Mouse (Mus musculus) MEL-GATA-1-ER (cell line): ENCODE results near the gene Adamts12.

Source experiments
- DNase-seq: peaks from one replicate; pipeline ENCODE4 v3.0.0-alpha.2; 2012; ENCODE audit warnings: low read depth; ENCODE audit errors: extremely low read depth

Gene Adamts12

GRCm38 (mm10) chr15:11075726-11076361, 11.3 kb downstream of the Adamts12 start:
- no peak for DNase-seq

- no peak for DNase-seq
Observed at GRCm38 (mm10) chr15:11082961-11083569, 18.5 kb downstream of the Adamts12 start.

GRCm38 (mm10) chr15:11083678-11084077, 19.1 kb downstream of the Adamts12 start:
- no peak for DNase-seq

GRCm38 (mm10) chr15:11084241-11084992, 19.8 kb downstream of the Adamts12 start:
- no peak for DNase-seq

GRCm38 (mm10) chr15:11084993-11085365, 20.4 kb downstream of the Adamts12 start:
- DNase-seq: no peak

- DNase-seq: no peak
Observed at GRCm38 (mm10) chr15:11089494-11089893, 24.9 kb downstream of the Adamts12 start.

GRCm38 (mm10) chr15:11095566-11095965, 31.0 kb downstream of the Adamts12 start:
- no peak for DNase-seq

- DNase-seq: no peak
Observed at GRCm38 (mm10) chr15:11097967-11098702, 33.5 kb downstream of the Adamts12 start.

- DNase-seq: no peak
Observed at GRCm38 (mm10) chr15:11098940-11099339, 34.4 kb downstream of the Adamts12 start.

- no peak for DNase-seq
Observed at GRCm38 (mm10) chr15:11100917-11101316, 36.3 kb downstream of the Adamts12 start.

GRCm38 (mm10) chr15:11105101-11105500, 40.5 kb downstream of the Adamts12 start:
- DNase-seq: no peak

GRCm38 (mm10) chr15:11107376-11107775, 42.8 kb downstream of the Adamts12 start:
- no peak for DNase-seq

GRCm38 (mm10) chr15:11114631-11115197, 50.1 kb downstream of the Adamts12 start:
- no peak for DNase-seq

GRCm38 (mm10) chr15:11116303-11116702, 51.7 kb downstream of the Adamts12 start:
- no peak for DNase-seq

GRCm38 (mm10) chr15:11116853-11117252, 52.3 kb downstream of the Adamts12 start:
- no peak for DNase-seq

- DNase-seq: no peak
Observed at GRCm38 (mm10) chr15:11118371-11118770, 53.8 kb downstream of the Adamts12 start.

- DNase-seq: no peak
Observed at GRCm38 (mm10) chr15:11121721-11122120, 57.1 kb downstream of the Adamts12 start.

- no peak for DNase-seq
Observed at GRCm38 (mm10) chr15:11125361-11125760, 60.8 kb downstream of the Adamts12 start.

GRCm38 (mm10) chr15:11128457-11128856, 63.9 kb downstream of the Adamts12 start:
- no peak for DNase-seq

GRCm38 (mm10) chr15:11132586-11133558, 68.3 kb downstream of the Adamts12 start:
- DNase-seq: no peak
